Comparison of ENCODE assay signal across 19 mouse cellular contexts in the genomic region with DNA sequence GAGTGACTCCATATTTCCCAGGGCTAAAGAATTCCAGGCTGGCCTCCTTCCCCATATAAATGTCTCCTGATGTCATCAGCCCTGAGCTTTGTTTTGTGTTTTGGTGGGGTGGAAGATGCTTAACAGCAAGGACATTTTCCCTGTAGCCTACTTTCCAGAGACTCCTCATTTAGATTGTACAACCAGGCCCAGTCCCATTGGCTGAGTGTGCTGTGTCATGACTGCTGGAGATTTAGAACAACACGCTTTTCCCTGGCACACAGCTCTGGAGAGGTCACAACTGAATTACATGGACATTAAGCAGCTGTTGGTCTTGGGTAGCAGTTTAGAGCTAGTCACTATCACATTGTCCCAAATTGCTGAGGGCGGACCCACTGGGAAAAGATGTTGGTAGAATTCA. TPM values are rescaled to one million over a fixed set of nuclear protein-coding genes. Genes with fewer than 3 reads are reported as not detected.
DNase-seq lines count a peak whose midpoint lies in the region; ATAC-seq and TF ChIP-seq lines count a peak whose summit lies in the region.
"Had no signal": no experiment of that assay in that cellular context is flagged by ENCODE, and none has a peak within 500 bp of the region (broad histone marks: within the 10 kb centered on the region; RNA-seq: fewer than 3 reads in every experiment).

No protein-coding gene starts in this region.

- peak; percentile 14 for DNase-seq in adrenal gland, postnatal 14 days
- DNase-seq in adrenal gland, postnatal 36 days = no peak
- DNase-seq in kidney, postnatal 0 days (ENCODE audit: low spot score) = peak; percentile 65
- no peak for DNase-seq in kidney, postnatal 36 days
- DNase-seq in heart, postnatal 4 days = peak; percentile 42
- DNase-seq in skeletal muscle tissue, adult 2 months (ENCODE audit: low read depth, low spot score) = peak; percentile 18
- DNase-seq in ovary, adult 18-20 months (ENCODE audit: low spot score) = no peak
- DNase-seq in ovary, postnatal 10 days (ENCODE audit: low spot score) = no peak
- DNase-seq: adrenal gland, adult 8-10 months; cerebellum, adult 9-10 months; layer of hippocampus, adult 9-11 months; thymus, adult 18-20 months had no signal

- WGBS in kidney, postnatal 0 days = 66% methylated on average over 2 of the region's 2 CpGs

- H3K4me2 ChIP-seq in kidney, postnatal 0 days (ENCODE audit: low read length) = no peak overlapping the region
- H3K4me2 ChIP-seq: forebrain, embryonic 13.5 days; hindbrain, embryonic 13.5 days; intestine, embryonic 15.5 days; midbrain, embryonic 12.5 days; neural tube, embryonic 15.5 days had no signal

- no peak overlapping the region for H3K9ac ChIP-seq in kidney, postnatal 0 days (ENCODE audit: low read depth, low read length)
- H3K9ac ChIP-seq: forebrain, embryonic 13.5 days; hindbrain, embryonic 13.5 days; intestine, embryonic 15.5 days; midbrain, embryonic 12.5 days; neural tube, embryonic 15.5 days had no signal

- peak; percentile 36; the same call in 1 of the 2 replicates for ATAC-seq in kidney, postnatal 0 days (replicated peaks; ENCODE audit: low FRiP score, low read depth)
- ATAC-seq: forebrain, embryonic 13.5 days; intestine, embryonic 15.5 days had no signal

- H3K27me3 ChIP-seq in kidney, postnatal 0 days (ENCODE audit: insufficient read depth, low read length) = no peaks in the 10 kb centered on the region
- H3K27me3 ChIP-seq: forebrain, embryonic 13.5 days; hindbrain, embryonic 13.5 days; intestine, embryonic 15.5 days; midbrain, embryonic 12.5 days; neural tube, embryonic 15.5 days had no signal

- no peak overlapping the region for H3K4me3 ChIP-seq in kidney, postnatal 0 days (replicated peaks; ENCODE audit: low read depth, low read length)
- H3K4me3 ChIP-seq: forebrain, embryonic 13.5 days; heart, adult 2 months; hindbrain, embryonic 13.5 days; intestine, embryonic 15.5 days; midbrain, embryonic 12.5 days; neural tube, embryonic 15.5 days had no signal

- peaks cover 23% of the 10 kb centered on the region for H3K36me3 ChIP-seq in kidney, postnatal 0 days (ENCODE audit: insufficient read depth, low read length)

- no peak overlapping the region for H3K27ac ChIP-seq in kidney, postnatal 0 days
- H3K27ac ChIP-seq: forebrain, embryonic 13.5 days; heart, adult 2 months; hindbrain, embryonic 13.5 days; intestine, embryonic 15.5 days; macrophage; midbrain, embryonic 12.5 days; neural tube, embryonic 15.5 days had no signal

- no peak for TF ChIP-seq CTCF in kidney, postnatal 0 days (IDR thresholded peaks at IDR 0.05; ENCODE audit: low read depth)

- no peaks in the 10 kb centered on the region for H3K4me1 ChIP-seq in kidney, postnatal 0 days (replicated peaks; ENCODE audit: insufficient read depth, low read length)
- H3K4me1 ChIP-seq: forebrain, embryonic 13.5 days; intestine, embryonic 15.5 days; midbrain, embryonic 12.5 days had no signal

- H3K9me3 ChIP-seq in kidney, postnatal 0 days (replicated peaks; ENCODE audit: low read length) = no peaks in the 10 kb centered on the region
- H3K9me3 ChIP-seq: forebrain, embryonic 13.5 days; hindbrain, embryonic 13.5 days; intestine, embryonic 15.5 days; midbrain, embryonic 12.5 days; neural tube, embryonic 15.5 days had no signal

RNA-seq across cellular contexts. Expression of a gene that starts 16.4 kb away (rescaled TPM):
- total RNA-seq in adrenal gland, postnatal 14 days (2021) = 11.0 and 14.6 TPM in 2 replicates
- 10 to 100 TPM; 12.0 to 12.2 TPM for total RNA-seq in adrenal gland, postnatal 36 days (2021)
- polyA plus RNA-seq in kidney, postnatal 0 days (2015; fragmentation: Nextera tagmentation; extraction: Ambion mirVana) = 29.3 and 33.8 TPM in 2 replicates
- total RNA-seq in heart, postnatal 4 days (2021) = 10 to 100 TPM; 10.0 to 13.1 TPM
- polyA plus RNA-seq: macrophage had no signal

Comparison
In these comparisons a context has a peak if more than half of its experiments do, and no peak if none do; other contexts are left out.
1. DNase-seq: peak in adrenal gland, postnatal 14 days (single experiment), kidney, postnatal 0 days (single experiment), heart, postnatal 4 days (single experiment) and skeletal muscle tissue, adult 2 months (single experiment); none in adrenal gland, postnatal 36 days (0 of 2), kidney, postnatal 36 days (0 of 2), ovary, adult 18-20 months (single experiment) and ovary, postnatal 10 days (single experiment).